ENCODE assay signal across 15 mouse cellular contexts in genomic region chr16:14372382-14372781, GRCm38 (mm10). TPM values are rescaled to one million over a fixed set of nuclear protein-coding genes. Genes with fewer than 3 reads are reported as not detected.
DNase-seq lines count a peak whose midpoint lies in the region; ATAC-seq and TF ChIP-seq lines count a peak whose summit lies in the region.
"Had no signal": no experiment of that assay in that cellular context is flagged by ENCODE, and none has a peak within 500 bp of the region (broad histone marks: within the 10 kb centered on the region; RNA-seq: fewer than 3 reads in every experiment).

No protein-coding gene starts in this region.

- no peaks in the 10 kb centered on the region for H3K27me3 ChIP-seq in heart, embryonic 11.5 days (ENCODE audit: control insufficient read depth, insufficient read depth, low read length)
- no peaks in the 10 kb centered on the region for H3K27me3 ChIP-seq in midbrain, embryonic 10.5 days (ENCODE audit: low read depth, poor library complexity, severe bottlenecking)
- H3K27me3 ChIP-seq in forebrain, embryonic 10.5 days (ENCODE audit: poor library complexity, severe bottlenecking): no peaks in the 10 kb centered on the region
- H3K27me3 ChIP-seq: limb, embryonic 13.5 days; neural tube, embryonic 15.5 days had no signal

- peak overlapping the region; percentile 39; the same call in 1 of the 2 replicates for H3K9ac ChIP-seq in heart, embryonic 11.5 days (ENCODE audit: low read depth, low read length)
- H3K9ac ChIP-seq: limb, embryonic 13.5 days; neural tube, embryonic 15.5 days had no signal

- no peaks in the 10 kb centered on the region for H3K36me3 ChIP-seq in heart, embryonic 11.5 days (ENCODE audit: control insufficient read depth, insufficient read depth, low read length)
- H3K36me3 ChIP-seq in macrophage (ENCODE audit: inconsistent target): no peaks in the 10 kb centered on the region
- H3K36me3 ChIP-seq in midbrain, embryonic 10.5 days: no peaks in the 10 kb centered on the region
- H3K36me3 ChIP-seq in forebrain, embryonic 10.5 days (replicated peaks): no peaks in the 10 kb centered on the region
- H3K36me3 ChIP-seq: limb, embryonic 13.5 days; neural tube, embryonic 15.5 days had no signal

- no peak for TF ChIP-seq CTCF in layer of hippocampus, adult 2 months (conservative IDR thresholded peaks at IDR 0.05)
- no peak for TF ChIP-seq CTCF in bone marrow macrophage, adult 2 months (IDR thresholded peaks at IDR 0.05; ENCODE audit: low read depth, low read length)

- TF ChIP-seq POLR2A in bone marrow macrophage, adult 2 months (IDR thresholded peaks at IDR 0.05; ENCODE audit: borderline replicate concordance, low read depth, low read length): no peak

- H3K4me1 ChIP-seq in heart, embryonic 11.5 days (ENCODE audit: control insufficient read depth, insufficient read depth, low read length): no peaks in the 10 kb centered on the region
- peaks cover 63% of the 10 kb centered on the region for H3K4me1 ChIP-seq in bone marrow macrophage, adult 2 months (ENCODE audit: control insufficient read depth, insufficient read depth, low read length)
- no peaks in the 10 kb centered on the region; the same call in 1 of the 2 replicates for H3K4me1 ChIP-seq in midbrain, embryonic 10.5 days
- peaks cover 19% of the 10 kb centered on the region; the same call in 1 of the 2 replicates for H3K4me1 ChIP-seq in forebrain, embryonic 10.5 days

- peaks cover 100% of the 10 kb centered on the region for H3K79me2 ChIP-seq in macrophage (ENCODE audit: inconsistent target)

- H3K27ac ChIP-seq in heart, embryonic 11.5 days (ENCODE audit: low read depth, low read length): 0 out of 2 replicates have a peak overlapping the region, but pooled peaks have one; percentile 29
- H3K27ac ChIP-seq in layer of hippocampus, adult 2 months: peak overlapping the region; percentile 43; the same call in 1 of the 2 replicates
- peak overlapping the region; percentile 14; the same call in 1 of the 2 replicates for H3K27ac ChIP-seq in bone marrow macrophage, adult 2 months (ENCODE audit: insufficient read depth, low read depth, low read length)
- H3K27ac ChIP-seq in macrophage: peak overlapping the region; percentile 2
- no peak overlapping the region for H3K27ac ChIP-seq in midbrain, embryonic 10.5 days (replicated peaks)
- no peak overlapping the region for H3K27ac ChIP-seq in forebrain, embryonic 10.5 days
- H3K27ac ChIP-seq: limb, embryonic 13.5 days; neural tube, embryonic 15.5 days had no signal

- 32% methylated on average over 1 of the region's 1 CpGs for WGBS in heart, embryonic 11.5 days (ENCODE audit: insufficient replicate concordance)
- WGBS in macrophage (ENCODE audit: missing documents): 27% methylated on average over 1 of the region's 1 CpGs
- 93% methylated on average over 1 of the region's 1 CpGs for WGBS in midbrain, embryonic 10.5 days
- 93% methylated on average over 1 of the region's 1 CpGs for WGBS in forebrain, embryonic 10.5 days

- ATAC-seq in heart, embryonic 11.5 days (replicated peaks; ENCODE audit: insufficient number of reproducible peaks, low FRiP score, low TSS enrichment): no peak

- peak overlapping the region; percentile 35; the same call in 1 of the 2 replicates for H3K4me2 ChIP-seq in heart, embryonic 11.5 days
- H3K4me2 ChIP-seq: limb, embryonic 13.5 days; neural tube, embryonic 15.5 days had no signal

- no peaks in the 10 kb centered on the region for H3K9me3 ChIP-seq in heart, embryonic 11.5 days (replicated peaks; ENCODE audit: control insufficient read depth, low read length)
- no peaks in the 10 kb centered on the region for H3K9me3 ChIP-seq in midbrain, embryonic 10.5 days (replicated peaks)
- H3K9me3 ChIP-seq in forebrain, embryonic 10.5 days: no peaks in the 10 kb centered on the region
- H3K9me3 ChIP-seq: limb, embryonic 13.5 days; neural tube, embryonic 15.5 days had no signal

- no peak for DNase-seq in heart, adult 9 months (ENCODE audit: low spot score in 2 of 2)
- no peak for DNase-seq in layer of hippocampus, adult 2 months (ENCODE audit: low spot score in 2 of 2)
- no peak for DNase-seq in layer of hippocampus, adult 18-20 months (ENCODE audit: low spot score in 2 of 2)
- no peak for DNase-seq in midbrain, embryonic 10.5 days (ENCODE audit: low spot score)
- DNase-seq in forebrain, embryonic 10.5 days (ENCODE audit: extremely low spot score, low spot score): no peak
- DNase-seq: B cell, adult 2 months; gastrocnemius, postnatal 14 days; layer of hippocampus, postnatal 36 days; midbrain, embryonic 14.5 days; right cerebral cortex, postnatal 25 days had no signal

- H3K4me3 ChIP-seq in heart, embryonic 11.5 days (ENCODE audit: low read depth, low read length): no peak overlapping the region
- H3K4me3 ChIP-seq in layer of hippocampus, adult 2 months: no peak overlapping the region
- no peak overlapping the region for H3K4me3 ChIP-seq in bone marrow macrophage, adult 2 months (ENCODE audit: insufficient read depth, low read length)
- no peak overlapping the region for H3K4me3 ChIP-seq in macrophage (ENCODE audit: inconsistent target)
- no peak overlapping the region for H3K4me3 ChIP-seq in midbrain, embryonic 10.5 days
- H3K4me3 ChIP-seq in forebrain, embryonic 10.5 days: no peak overlapping the region
- H3K4me3 ChIP-seq: limb, embryonic 13.5 days; neural tube, embryonic 15.5 days had no signal

RNA-seq across cellular contexts. Expression of gene Abcc1, which starts 11.0 kb away (rescaled TPM):
- polyA plus RNA-seq in heart, embryonic 11.5 days (2014; fragmentation: Nextera tagmentation; extraction: Ambion mirVana): 2.7 and 3.0 TPM in 2 replicates
- total RNA-seq in layer of hippocampus, adult 2 months (2021): 10 to 100 TPM; 15.4 to 17.9 TPM
- total RNA-seq in layer of hippocampus, adult 18-20 months (2021): 10 to 100 TPM; 11.1 to 11.8 TPM
- polyA plus RNA-seq in bone marrow macrophage, adult 2 months (2012; ENCODE audit: insufficient read depth, insufficient read length, missing spikeins): 105 and 110 TPM in 2 replicates
- 100 to 1,000 TPM; 106 to 796 (median 207) TPM for total RNA-seq in macrophage (2018; cell fraction: chromatin; rRNA removed)
- 10 to 100 TPM; 13.3 to 51.1 (median 29.1) TPM for total RNA-seq in macrophage (2018; cell fraction: cytosol; rRNA removed)
- total RNA-seq in macrophage (2018; cell fraction: nucleus; rRNA removed): 100 to 1,000 TPM in 16 of 26 experiments, 10 to 100 TPM in 10; 47.2 to 324 (median 121) TPM
- 19.8 to 46.6 TPM (median 31.3 TPM) in 3 replicates for polyA plus RNA-seq in macrophage (2018)
- 7.1 and 8.2 TPM in 2 replicates for polyA plus RNA-seq in midbrain, embryonic 10.5 days (2016; fragmentation: Nextera tagmentation; extraction: Ambion mirVana)
- polyA plus RNA-seq in forebrain, embryonic 10.5 days (2016; fragmentation: Nextera tagmentation; extraction: Ambion mirVana): 9.8 and 10.4 TPM in 2 replicates

RNA-seq across cellular contexts. Expression of gene Fopnl, which starts 55.2 kb away (rescaled TPM):
- 107 and 112 TPM in 2 replicates for polyA plus RNA-seq in heart, embryonic 11.5 days (2014; fragmentation: Nextera tagmentation; extraction: Ambion mirVana)
- total RNA-seq in layer of hippocampus, adult 2 months (2021): 10 to 100 TPM; 43.7 to 50.9 TPM
- total RNA-seq in layer of hippocampus, adult 18-20 months (2021): 10 to 100 TPM; 51.5 to 55.7 TPM
- polyA plus RNA-seq in bone marrow macrophage, adult 2 months (2012; ENCODE audit: insufficient read depth, insufficient read length, missing spikeins): 42.1 and 52.6 TPM in 2 replicates
- total RNA-seq in macrophage (2018; cell fraction: chromatin; rRNA removed): 10 to 100 TPM in 23 of 26 experiments, 1 to 10 TPM in 3; 4.6 to 43.7 (median 18.2) TPM
- total RNA-seq in macrophage (2018; cell fraction: cytosol; rRNA removed): 10 to 100 TPM; 22.7 to 37.3 (median 32.0) TPM
- total RNA-seq in macrophage (2018; cell fraction: nucleus; rRNA removed): 10 to 100 TPM in 23 of 26 experiments, 1 to 10 TPM in 3; 7.0 to 47.6 (median 23.3) TPM
- 27.5 to 50.0 TPM (median 40.9 TPM) in 3 replicates for polyA plus RNA-seq in macrophage (2018)
- 143 and 169 TPM in 2 replicates for polyA plus RNA-seq in midbrain, embryonic 10.5 days (2016; fragmentation: Nextera tagmentation; extraction: Ambion mirVana)
- 141 and 149 TPM in 2 replicates for polyA plus RNA-seq in forebrain, embryonic 10.5 days (2016; fragmentation: Nextera tagmentation; extraction: Ambion mirVana)

Comparison
In these comparisons a context has a peak if more than half of its experiments do, and no peak if none do; other contexts are left out.
1. H3K27ac ChIP-seq: peak in heart, embryonic 11.5 days (single experiment), layer of hippocampus, adult 2 months (single experiment), bone marrow macrophage, adult 2 months (single experiment) and macrophage (single experiment); none in midbrain, embryonic 10.5 days (single experiment) and forebrain, embryonic 10.5 days (single experiment).